Mouse (Mus musculus): ENCODE measurements around the gene Nisch. TPM values are rescaled to one million over a fixed set of nuclear protein-coding genes. Genes with fewer than 3 reads are reported as not detected.

Nisch gene
- 87.7 and 106 TPM in 2 replicates for polyA plus RNA-seq (2015; fragmentation: Nextera tagmentation; extraction: Ambion mirVana)

GRCm38 (mm10) chr14:31216846-31217245 lies at the start of gene Nisch:
Gene Nisch, minus strand, starts transcription at chr14:31216946.
- H3K27ac ChIP-seq (replicated peaks) = 0 out of 2 replicates have a peak within 1 kb of the TSS, but pooled peaks have one; percentile 13
- no peak within 1 kb of the TSS for H3K4me3 ChIP-seq (ENCODE audit: low read depth, low read length)
- no peak for DNase-seq (ENCODE audit: low spot score)
- WGBS = 73% methylated on average over 2 of the region's 2 CpGs
- TF ChIP-seq EP300 (optimal IDR thresholded peaks at IDR 0.05) = no peak
- no peak for TF ChIP-seq CTCF (IDR thresholded peaks at IDR 0.05; ENCODE audit: low read depth)
- no peaks in the 10 kb centered on the region for H3K27me3 ChIP-seq (ENCODE audit: control insufficient read depth, insufficient read depth, low read length)
- no peaks in the 10 kb centered on the region for H3K36me3 ChIP-seq (ENCODE audit: control insufficient read depth, insufficient read depth, low read length)
- H3K9ac ChIP-seq (ENCODE audit: low read length) = no peak within 1 kb of the TSS
- no peaks in the 10 kb centered on the region for H3K4me1 ChIP-seq (replicated peaks; ENCODE audit: control insufficient read depth, insufficient read depth)
- H3K9me3 ChIP-seq (ENCODE audit: control insufficient read depth, low read length) = no peaks in the 10 kb centered on the region
- no peak for ATAC-seq (ENCODE audit: low FRiP score, low TSS enrichment)
- 0 out of 2 replicates have a peak within 1 kb of the TSS, but pooled peaks have one; percentile 26 for H3K4me2 ChIP-seq (replicated peaks; ENCODE audit: low read depth)

- WGBS = 92% methylated on average over 9 of the region's 9 CpGs
- Histone ChIP-seq H3K27me3 (ENCODE audit: control insufficient read depth, insufficient read depth, low read length) (no peaks in the 10 kb centered on the region), H3K36me3 (ENCODE audit: control insufficient read depth, insufficient read depth, low read length) (peaks cover 40% of the 10 kb centered on the region), H3K9me3 (ENCODE audit: control insufficient read depth, low read length) (no peaks in the 10 kb centered on the region), H3K4me1 (replicated peaks; ENCODE audit: control insufficient read depth, insufficient read depth) (no peaks in the 10 kb centered on the region), H3K4me2 (replicated peaks; ENCODE audit: low read depth) (no peak overlapping the region), H3K4me3 (ENCODE audit: low read depth, low read length) (no peak overlapping the region), H3K9ac (ENCODE audit: low read length) (no peak overlapping the region), H3K27ac (replicated peaks) (no peak overlapping the region)
- ATAC-seq (ENCODE audit: low FRiP score, low TSS enrichment) (no peak), DNase-seq (ENCODE audit: low spot score) (no peak)
- TF ChIP-seq CTCF (IDR thresholded peaks at IDR 0.05; ENCODE audit: low read depth) (no peak), EP300 (optimal IDR thresholded peaks at IDR 0.05) (no peak)
These were observed 44.2 kb upstream of the Nisch start for GRCm38 (mm10) chr14:31260932-31261331.

GRCm38 (mm10) chr14:31260374-31260773 lies 43.6 kb upstream of the Nisch start:
- TF ChIP-seq CTCF (IDR thresholded peaks at IDR 0.05; ENCODE audit: low read depth) (no peak), EP300 (optimal IDR thresholded peaks at IDR 0.05) (no peak)
- H3K9me3 ChIP-seq (ENCODE audit: control insufficient read depth, low read length) = no peaks in the 10 kb centered on the region
- no peaks in the 10 kb centered on the region for H3K27me3 ChIP-seq (ENCODE audit: control insufficient read depth, insufficient read depth, low read length)
- WGBS = 95% methylated on average over 4 of the region's 4 CpGs
- no peak overlapping the region for H3K9ac ChIP-seq (ENCODE audit: low read length)
- ATAC-seq (ENCODE audit: low FRiP score, low TSS enrichment) (no peak), DNase-seq (ENCODE audit: low spot score) (no peak)
- H3K36me3 ChIP-seq (ENCODE audit: control insufficient read depth, insufficient read depth, low read length) = peaks cover 44% of the 10 kb centered on the region
- no peaks in the 10 kb centered on the region for H3K4me1 ChIP-seq (replicated peaks; ENCODE audit: control insufficient read depth, insufficient read depth)
- no peak overlapping the region for H3K27ac ChIP-seq (replicated peaks)
- H3K4me3 ChIP-seq (ENCODE audit: low read depth, low read length) = no peak overlapping the region
- no peak overlapping the region for H3K4me2 ChIP-seq (replicated peaks; ENCODE audit: low read depth)

GRCm38 (mm10) chr14:31258476-31259050 lies 41.8 kb upstream of the Nisch start:
- Histone ChIP-seq H3K4me2 (replicated peaks; ENCODE audit: low read depth) (no peak overlapping the region), H3K36me3 (ENCODE audit: control insufficient read depth, insufficient read depth, low read length) (peaks cover 54% of the 10 kb centered on the region), H3K9me3 (ENCODE audit: control insufficient read depth, low read length) (no peaks in the 10 kb centered on the region), H3K27me3 (ENCODE audit: control insufficient read depth, insufficient read depth, low read length) (no peaks in the 10 kb centered on the region), H3K9ac (ENCODE audit: low read length) (no peak overlapping the region), H3K4me1 (replicated peaks; ENCODE audit: control insufficient read depth, insufficient read depth) (no peaks in the 10 kb centered on the region), H3K4me3 (ENCODE audit: low read depth, low read length) (no peak overlapping the region), H3K27ac (replicated peaks) (no peak overlapping the region)
- WGBS = 92% methylated on average over 14 of the region's 14 CpGs
- DNase-seq (ENCODE audit: low spot score) = no peak
- TF ChIP-seq CTCF (IDR thresholded peaks at IDR 0.05; ENCODE audit: low read depth) (no peak), EP300 (optimal IDR thresholded peaks at IDR 0.05) (no peak)
- no peak for ATAC-seq (ENCODE audit: low FRiP score, low TSS enrichment)

GRCm38 (mm10) chr14:31252091-31252490 lies 35.3 kb upstream of the Nisch start:
- Histone ChIP-seq H3K9me3 (ENCODE audit: control insufficient read depth, low read length) (no peaks in the 10 kb centered on the region), H3K4me1 (replicated peaks; ENCODE audit: control insufficient read depth, insufficient read depth) (no peaks in the 10 kb centered on the region), H3K36me3 (ENCODE audit: control insufficient read depth, insufficient read depth, low read length) (peaks cover 24% of the 10 kb centered on the region), H3K4me2 (replicated peaks; ENCODE audit: low read depth) (peak overlapping the region; percentile 86), H3K27me3 (ENCODE audit: control insufficient read depth, insufficient read depth, low read length) (no peaks in the 10 kb centered on the region), H3K4me3 (ENCODE audit: low read depth, low read length) (peak overlapping the region; percentile 99), H3K27ac (replicated peaks) (no peak overlapping the region), H3K9ac (ENCODE audit: low read length) (peak overlapping the region; percentile 99)
- no peak for ATAC-seq (ENCODE audit: low FRiP score, low TSS enrichment)
- no peak for TF ChIP-seq CTCF (IDR thresholded peaks at IDR 0.05; ENCODE audit: low read depth)
- no peak for TF ChIP-seq EP300 (optimal IDR thresholded peaks at IDR 0.05)
- no peak for DNase-seq (ENCODE audit: low spot score)
- WGBS = 76% methylated on average over 5 of the region's 5 CpGs

- Histone ChIP-seq H3K4me1 (replicated peaks; ENCODE audit: control insufficient read depth, insufficient read depth) (no peaks in the 10 kb centered on the region), H3K4me3 (ENCODE audit: low read depth, low read length) (peak overlapping the region; percentile 99), H3K9me3 (ENCODE audit: control insufficient read depth, low read length) (no peaks in the 10 kb centered on the region), H3K9ac (ENCODE audit: low read length) (peak overlapping the region; percentile 99), H3K4me2 (replicated peaks; ENCODE audit: low read depth) (peak overlapping the region; percentile 86), H3K36me3 (ENCODE audit: control insufficient read depth, insufficient read depth, low read length) (peaks cover 21% of the 10 kb centered on the region), H3K27me3 (ENCODE audit: control insufficient read depth, insufficient read depth, low read length) (no peaks in the 10 kb centered on the region), H3K27ac (replicated peaks) (peak overlapping the region; percentile 75)
- peak; percentile 26 for TF ChIP-seq CTCF (IDR thresholded peaks at IDR 0.05; ENCODE audit: low read depth)
- TF ChIP-seq EP300 (optimal IDR thresholded peaks at IDR 0.05) = no peak
- 2% methylated on average over 18 of the region's 18 CpGs for WGBS
- ATAC-seq (ENCODE audit: low FRiP score, low TSS enrichment) = no peak; the same call in 1 of the 2 replicates
- no peak for DNase-seq (ENCODE audit: low spot score)
These were observed 34.9 kb upstream of the Nisch start for GRCm38 (mm10) chr14:31251626-31252025.
